Mouse (Mus musculus) limb, embryonic 13.5 days (tissue): ENCODE measurements around the gene G0s2. TPM values are rescaled to one million over a fixed set of nuclear protein-coding genes. Genes with fewer than 3 reads are reported as not detected.
A peak's percentile ranks its signal among the peaks of the same experiment; 100 is the strongest.

ENCODE experiments used
- ATAC-seq: fragments of 200-750 bp; cut with Nextera tagmentation; 2 replicates; pipeline ENCODE4 v1.8.0; 2017; ENCODE audit warnings: low read depth, moderate number of reproducible peaks, moderate TSS enrichment; ENCODE audit not compliant: low FRiP score
- H3K27ac ChIP-seq: fragments of 300-500 bp; sonication (generic); 2 replicates; pipeline ENCODE4 v1.5.1; 2015; ENCODE audit warnings: inconsistent platforms, mild to moderate bottlenecking, moderate library complexity
- H3K27me3 ChIP-seq: fragments of 300-500 bp; sonication (generic); 2 replicates; pipeline ENCODE4 v1.6.1; 2015; ENCODE audit warnings: mild to moderate bottlenecking, inconsistent platforms
- H3K36me3 ChIP-seq: fragments of 300-500 bp; sonication (generic); 2 replicates; pipeline ENCODE4 v1.6.1; 2015; ENCODE audit warnings: inconsistent platforms, mild to moderate bottlenecking, moderate library complexity
- H3K4me1 ChIP-seq: fragments of 300-500 bp; sonication (generic); 2 replicates; pipeline ENCODE4 v1.6.1; 2015; ENCODE audit warnings: inconsistent platforms
- H3K4me2 ChIP-seq: fragments of 300-500 bp; sonication (generic); replicated peaks from 2 replicates; pipeline ENCODE4 v1.6.1; 2015; ENCODE audit warnings: inconsistent platforms, mild to moderate bottlenecking, moderate library complexity
- H3K4me3 ChIP-seq: fragments of 300-500 bp; sonication (generic); 2 replicates; pipeline ENCODE4 v1.5.1; 2015; ENCODE audit warnings: moderate library complexity, mild to moderate bottlenecking, inconsistent platforms
- H3K9ac ChIP-seq: fragments of 300-500 bp; sonication (generic); 2 replicates; pipeline ENCODE4 v1.6.1; 2015; ENCODE audit warnings: mild to moderate bottlenecking, inconsistent platforms
- H3K9me3 ChIP-seq: fragments of 300-500 bp; sonication (generic); 2 replicates; pipeline ENCODE4 v1.6.1; 2016; ENCODE audit warnings: inconsistent platforms
- WGBS: fragments of 180-500 bp; shearing (Covaris S2); methylation state at CpG from one replicate; pipeline ENCODE4 v1.1.7; 2015; 5-methylcytosine and 5-hydroxymethylcytosine counted together
- polyA plus RNA-seq: library from polyadenylated mRNA; unstranded; fragments of >200 nt; fragmentation: Nextera tagmentation; extraction: Ambion mirVana; gene quantifications from 2 replicates; pipeline ENCODE4 v1.2.1, GENCODE M21; 2015

G0s2 gene
- polyA plus RNA-seq, 1 experiment from 2014 or later: 19.3 TPM

- WGBS: 72% methylated on average over 7 of the region's 7 CpGs
- no peak for ATAC-seq
These were observed 11.3 kb upstream of the G0s2 start for GRCm38 (mm10) chr1:193284228-193284779.

GRCm38 (mm10) chr1:193281344-193281743, 8.3 kb upstream of the G0s2 start:
- Histone ChIP-seq H3K4me2 (no peak overlapping the region), H3K9me3 (no peaks in the 10 kb centered on the region), H3K4me1 (peaks cover 8% of the 10 kb centered on the region), H3K36me3 (no peaks in the 10 kb centered on the region), H3K4me3 (no peak overlapping the region), H3K9ac (no peak overlapping the region), H3K27ac (no peak overlapping the region), H3K27me3 (no peaks in the 10 kb centered on the region)
- WGBS: 91% methylated on average over 2 of the region's 2 CpGs
- no peak for ATAC-seq

More at GRCm38 (mm10) chr1:193284228-193284779, 11.3 kb upstream of the G0s2 start:
- Histone ChIP-seq H3K27ac (no peak overlapping the region), H3K36me3 (no peaks in the 10 kb centered on the region), H3K27me3 (no peaks in the 10 kb centered on the region), H3K4me2 (no peak overlapping the region), H3K4me3 (no peak overlapping the region), H3K4me1 (no peaks in the 10 kb centered on the region), H3K9me3 (no peaks in the 10 kb centered on the region), H3K9ac (no peak overlapping the region)

- peaks cover 8% of the 10 kb centered on the region for H3K4me1 ChIP-seq
- H3K4me2 ChIP-seq: no peak overlapping the region
- no peaks in the 10 kb centered on the region for H3K9me3 ChIP-seq
- no peak for ATAC-seq
- H3K9ac ChIP-seq: no peak overlapping the region
- 84% methylated on average over 4 of the region's 4 CpGs for WGBS
- H3K4me3 ChIP-seq: no peak overlapping the region
- H3K27ac ChIP-seq: no peak overlapping the region
- no peaks in the 10 kb centered on the region for H3K36me3 ChIP-seq
- no peaks in the 10 kb centered on the region for H3K27me3 ChIP-seq
These were observed 6.5 kb upstream of the G0s2 start for GRCm38 (mm10) chr1:193279492-193279891.

GRCm38 (mm10) chr1:193278414-193279045, 5.5 kb upstream of the G0s2 start:
- ATAC-seq: no peak
- Histone ChIP-seq H3K4me1 (peaks cover 8% of the 10 kb centered on the region), H3K4me2 (no peak overlapping the region), H3K27ac (no peak overlapping the region), H3K9me3 (no peaks in the 10 kb centered on the region), H3K9ac (no peak overlapping the region), H3K27me3 (no peaks in the 10 kb centered on the region), H3K4me3 (no peak overlapping the region), H3K36me3 (no peaks in the 10 kb centered on the region)
- 26% methylated on average over 6 of the region's 6 CpGs for WGBS

- no peak overlapping the region for H3K27ac ChIP-seq
- no peaks in the 10 kb centered on the region for H3K27me3 ChIP-seq
- no peak overlapping the region for H3K4me2 ChIP-seq
- ATAC-seq: no peak
- H3K4me3 ChIP-seq: no peak overlapping the region
- WGBS: 81% methylated on average over 8 of the region's 8 CpGs
- H3K9me3 ChIP-seq: no peaks in the 10 kb centered on the region
- no peaks in the 10 kb centered on the region for H3K36me3 ChIP-seq
- peaks cover 28% of the 10 kb centered on the region for H3K4me1 ChIP-seq
- H3K9ac ChIP-seq: no peak overlapping the region
These were observed 1.5 kb upstream of the G0s2 start for GRCm38 (mm10) chr1:193274407-193275071.

GRCm38 (mm10) chr1:193272137-193272915, 691 bp downstream of the G0s2 start:
- Histone ChIP-seq H3K9ac (peak overlapping the region; percentile 77), H3K4me1 (peaks cover 20% of the 10 kb centered on the region), H3K4me2 (peak overlapping the region; percentile 72), H3K36me3 (no peaks in the 10 kb centered on the region), H3K27me3 (no peaks in the 10 kb centered on the region), H3K27ac (peak overlapping the region; percentile 81), H3K9me3 (no peaks in the 10 kb centered on the region), H3K4me3 (peak overlapping the region; percentile 50)
- ATAC-seq: peak; percentile 74
- WGBS: 10% methylated on average over 24 of the region's 24 CpGs

GRCm38 (mm10) chr1:193270965-193271763, 1.9 kb downstream of the G0s2 start:
- no peaks in the 10 kb centered on the region for H3K27me3 ChIP-seq
- H3K4me3 ChIP-seq: no peak overlapping the region
- no peak overlapping the region for H3K27ac ChIP-seq
- H3K9ac ChIP-seq: no peak overlapping the region
- H3K4me1 ChIP-seq: peaks cover 20% of the 10 kb centered on the region
- 39% methylated on average over 6 of the region's 6 CpGs for WGBS
- no peaks in the 10 kb centered on the region for H3K36me3 ChIP-seq
- no peak for ATAC-seq
- no peaks in the 10 kb centered on the region for H3K9me3 ChIP-seq
- peak overlapping the region; percentile 72 for H3K4me2 ChIP-seq

- Histone ChIP-seq H3K9me3 (no peaks in the 10 kb centered on the region), H3K27me3 (no peaks in the 10 kb centered on the region), H3K36me3 (no peaks in the 10 kb centered on the region), H3K9ac (no peak overlapping the region), H3K4me1 (peaks cover 20% of the 10 kb centered on the region), H3K4me3 (no peak overlapping the region), H3K27ac (no peak overlapping the region), H3K4me2 (no peak overlapping the region)
- ATAC-seq: no peak
These were observed 7.3 kb downstream of the G0s2 start for GRCm38 (mm10) chr1:193265734-193266133.

GRCm38 (mm10) chr1:193263955-193264598, 8.9 kb downstream of the G0s2 start, which contains the start of gene Hsd11b1:
Hsd11b1 (minus strand) TSS chr1:193264075.
- no peak for ATAC-seq
- Histone ChIP-seq H3K27me3 (no peaks in the 10 kb centered on the region), H3K4me3 (no peak within 1 kb of the TSS), H3K36me3 (no peaks in the 10 kb centered on the region), H3K9ac (no peak within 1 kb of the TSS), H3K9me3 (no peaks in the 10 kb centered on the region), H3K4me2 (no peak within 1 kb of the TSS), H3K27ac (no peak within 1 kb of the TSS), H3K4me1 (peaks cover 20% of the 10 kb centered on the region)
- 80% methylated on average over 5 of the region's 5 CpGs for WGBS

- H3K27ac ChIP-seq: no peak overlapping the region
These were observed 9.8 kb downstream of the G0s2 start for GRCm38 (mm10) chr1:193263026-193263907.

More at GRCm38 (mm10) chr1:193263026-193263907, 9.8 kb downstream of the G0s2 start:
- H3K4me2 ChIP-seq: no peak overlapping the region
- H3K36me3 ChIP-seq: no peaks in the 10 kb centered on the region
- no peak for ATAC-seq
- H3K4me1 ChIP-seq: peaks cover 20% of the 10 kb centered on the region
- no peaks in the 10 kb centered on the region for H3K27me3 ChIP-seq
- H3K9me3 ChIP-seq: no peaks in the 10 kb centered on the region
- no peak overlapping the region for H3K9ac ChIP-seq
- no peak overlapping the region for H3K4me3 ChIP-seq
- whole genome bisulfite sequencing: 67% methylated on average over 8 of the region's 8 CpGs
